Mouse (Mus musculus) testis, postnatal 14 days (tissue): ENCODE measurements around the gene Gpr157.

Experiments used
- DNase-seq: peaks from one replicate; pipeline ENCODE4 v3.0.0; 2021; ENCODE audit warnings: low spot score

The Gpr157 gene

GRCm38 (mm10) chr4:150151045-150151444, 63.9 kb downstream of the Gpr157 start:
- no peak for DNase-seq

- DNase-seq = no peak
These were observed 65.3 kb downstream of the Gpr157 start for GRCm38 (mm10) chr4:150152483-150152882.

GRCm38 (mm10) chr4:150155301-150155700, 68.1 kb downstream of the Gpr157 start:
- DNase-seq = no peak
